Comparison of ENCODE assay signal across 11 mouse cellular contexts in genomic region chr17:8867331-8868237, GRCm38 (mm10).
DNase-seq lines count a peak whose midpoint lies in the region; ATAC-seq lines count a peak whose summit lies in the region.
"Had no signal": no experiment of that assay in that cellular context is flagged by ENCODE, and none has a peak within 500 bp of the region (broad histone marks: within the 10 kb centered on the region; RNA-seq: fewer than 3 reads in every experiment).

No protein-coding gene starts in this region.

- no peak overlapping the region for H3K9ac ChIP-seq in forebrain, embryonic 13.5 days

- no peak for DNase-seq in heart, embryonic 10.5 days (ENCODE audit: low spot score)
- DNase-seq in heart, postnatal 25 days (ENCODE audit: low spot score): no peak
- peak; percentile 28 for DNase-seq in CD4-positive helper T cell, adult 2 months (ENCODE audit: low read depth, low spot score)
- no peak for DNase-seq in embryonic facial prominence, embryonic 10.5 days (ENCODE audit: low spot score)
- no peak for DNase-seq in testis, postnatal 14 days (ENCODE audit: low spot score)
- DNase-seq: adrenal gland, postnatal 36 days; right cerebral cortex, postnatal 4 days had no signal

- intact Hi-C loops in heart, postnatal 25 days (cut with DNase I): no loop called here

- peaks cover 5% of the 10 kb centered on the region; the same call in 1 of the 2 replicates for H3K27me3 ChIP-seq in heart, embryonic 10.5 days (ENCODE audit: insufficient read depth, poor library complexity, severe bottlenecking)
- no peaks in the 10 kb centered on the region for H3K27me3 ChIP-seq in embryonic facial prominence, embryonic 10.5 days (replicated peaks; ENCODE audit: low read depth, poor library complexity, severe bottlenecking)
- H3K27me3 ChIP-seq in forebrain, embryonic 13.5 days: no peaks in the 10 kb centered on the region

- H3K79me2 ChIP-seq in macrophage (ENCODE audit: inconsistent target): no peaks in the 10 kb centered on the region

- no peak overlapping the region for H3K4me3 ChIP-seq in heart, embryonic 10.5 days
- no peak overlapping the region for H3K4me3 ChIP-seq in embryonic facial prominence, embryonic 10.5 days
- 0 out of 2 replicates have a peak overlapping the region, but pooled peaks have one; percentile 3 for H3K4me3 ChIP-seq in macrophage (ENCODE audit: inconsistent target)
- H3K4me3 ChIP-seq in forebrain, embryonic 13.5 days: no peak overlapping the region
- H3K4me3 ChIP-seq: erythroblast, embryonic 14.5 days had no signal

- H3K36me3 ChIP-seq in heart, embryonic 10.5 days: no peaks in the 10 kb centered on the region
- no peaks in the 10 kb centered on the region for H3K36me3 ChIP-seq in embryonic facial prominence, embryonic 10.5 days (replicated peaks)
- no peaks in the 10 kb centered on the region for H3K36me3 ChIP-seq in macrophage (ENCODE audit: inconsistent target)
- H3K36me3 ChIP-seq in forebrain, embryonic 13.5 days (ENCODE audit: poor library complexity, severe bottlenecking): no peaks in the 10 kb centered on the region

- WGBS in heart, embryonic 10.5 days: 70% methylated on average over 24 of the region's 25 CpGs
- 81% methylated on average over 25 of the region's 25 CpGs for WGBS in embryonic facial prominence, embryonic 10.5 days
- 9% methylated on average over 24 of the region's 25 CpGs for WGBS in macrophage (ENCODE audit: missing documents)
- WGBS in forebrain, embryonic 13.5 days: 80% methylated on average over 25 of the region's 25 CpGs

- 0 out of 2 replicates have a peak overlapping the region, but pooled peaks have one; percentile 29 for H3K27ac ChIP-seq in heart, embryonic 10.5 days
- peak overlapping the region; percentile 30; the same call in 1 of the 2 replicates for H3K27ac ChIP-seq in embryonic facial prominence, embryonic 10.5 days (replicated peaks)
- peak overlapping the region; percentile 38 for H3K27ac ChIP-seq in macrophage
- H3K27ac ChIP-seq in forebrain, embryonic 13.5 days: no peak overlapping the region

- H3K4me1 ChIP-seq in heart, embryonic 10.5 days: peaks cover 23% of the 10 kb centered on the region
- H3K4me1 ChIP-seq in embryonic facial prominence, embryonic 10.5 days: peaks cover 32% of the 10 kb centered on the region
- peaks cover 20% of the 10 kb centered on the region for H3K4me1 ChIP-seq in forebrain, embryonic 13.5 days

- no peak overlapping the region for H3K4me2 ChIP-seq in forebrain, embryonic 13.5 days

- no peaks in the 10 kb centered on the region for H3K9me3 ChIP-seq in heart, embryonic 10.5 days
- H3K9me3 ChIP-seq in embryonic facial prominence, embryonic 10.5 days: no peaks in the 10 kb centered on the region
- H3K9me3 ChIP-seq in forebrain, embryonic 13.5 days (replicated peaks): no peaks in the 10 kb centered on the region

- no peak for ATAC-seq in erythroid progenitor cell, adult 5-6 weeks (replicated peaks; ENCODE audit: low FRiP score, poor library complexity, severe bottlenecking)
- no peak for ATAC-seq in forebrain, embryonic 13.5 days
